Mouse (Mus musculus): Measurements from ENCODE around the gene Kif28.
"Not testable (repeated sequence)": the region's sequence is repeated elsewhere in the genome, so short reads cannot be mapped to it uniquely, and the experiment has no call there.

Gene Kif28

DNA sequence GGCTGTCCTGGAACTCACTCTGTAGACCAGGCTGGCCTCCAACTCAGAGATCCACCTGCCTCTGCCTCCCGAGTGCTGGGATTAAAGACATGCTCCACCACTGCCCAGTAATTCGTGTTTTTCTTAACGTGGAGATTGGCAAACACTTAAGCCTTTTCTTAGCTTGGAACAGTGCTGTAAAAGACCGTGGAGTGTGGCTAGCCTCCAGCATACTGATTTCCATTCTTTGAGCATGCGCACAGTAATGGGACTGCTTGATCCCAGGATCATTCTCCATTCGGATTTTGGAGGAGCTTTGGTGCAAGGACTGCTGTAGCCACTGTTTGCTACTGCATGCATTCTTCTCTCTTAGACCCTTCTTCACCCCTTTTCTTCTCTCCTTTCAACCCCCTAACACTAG lies 55.6 kb downstream of the Kif28 start:
- DNase-seq, result no peak

- DNase-seq, result no peak
These were observed 56.2 kb downstream of the Kif28 start for GRCm38 (mm10) chr1:179688914-179689313.

DNA sequence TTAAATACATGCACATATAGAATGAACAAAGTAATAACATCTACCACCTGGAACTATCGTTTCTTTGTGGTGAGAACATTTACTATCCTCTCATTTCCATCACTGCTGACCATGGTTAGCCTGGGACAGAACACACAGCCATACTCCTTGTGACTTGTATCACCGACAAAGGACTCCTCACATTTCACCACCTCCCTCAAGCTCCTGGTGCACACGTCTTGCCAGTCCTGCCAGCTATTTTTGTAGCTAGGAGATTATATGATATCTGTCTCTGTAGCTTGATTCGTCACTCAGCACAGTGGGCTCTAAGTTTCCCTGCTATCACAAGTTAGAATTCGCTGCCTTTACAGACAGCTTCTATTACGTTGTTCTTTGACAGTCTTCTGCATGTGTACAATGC lies 56.7 kb downstream of the Kif28 start:
- no peak for DNase-seq

DNA sequence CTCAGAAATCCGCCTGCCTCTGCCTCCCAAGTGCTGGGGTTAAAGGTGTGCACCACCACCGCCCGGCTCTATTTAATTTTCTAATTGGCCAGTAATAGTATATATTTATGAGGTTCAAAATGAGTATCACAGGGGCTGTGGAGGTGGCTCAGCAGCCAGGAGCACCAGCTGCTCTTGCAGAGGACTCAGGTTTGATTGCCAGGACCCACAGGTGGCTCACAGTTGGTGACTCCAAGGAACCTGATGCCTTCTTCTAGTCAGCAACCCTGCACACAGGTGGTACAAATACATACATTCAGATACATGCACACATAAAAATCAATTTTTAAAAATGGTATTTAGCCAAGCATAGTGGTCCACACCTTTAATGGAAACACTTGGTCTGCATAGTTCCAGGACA lies 57.1 kb downstream of the Kif28 start:
- DNase-seq, result peak; percentile 58 to 59

DNA sequence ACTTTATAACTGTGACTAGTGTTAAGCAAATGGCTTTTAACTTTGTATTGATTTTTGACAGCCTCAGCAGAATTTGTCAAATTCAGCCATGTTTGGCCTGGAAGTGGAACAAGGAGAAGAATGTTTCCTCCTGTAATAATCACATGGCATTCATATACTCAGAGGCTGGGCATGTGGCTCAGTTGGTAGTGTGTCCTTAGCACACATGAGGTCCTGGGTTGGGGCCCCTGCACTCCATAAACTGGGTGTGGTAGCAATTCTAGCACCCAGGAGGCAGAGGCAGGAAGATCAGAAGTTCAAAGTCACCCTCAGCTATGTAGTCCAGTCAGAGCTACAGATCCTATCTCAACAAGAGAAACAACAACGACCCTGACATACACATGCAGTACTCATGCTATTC lies 57.8 kb downstream of the Kif28 start:
- no peak for DNase-seq

DNA sequence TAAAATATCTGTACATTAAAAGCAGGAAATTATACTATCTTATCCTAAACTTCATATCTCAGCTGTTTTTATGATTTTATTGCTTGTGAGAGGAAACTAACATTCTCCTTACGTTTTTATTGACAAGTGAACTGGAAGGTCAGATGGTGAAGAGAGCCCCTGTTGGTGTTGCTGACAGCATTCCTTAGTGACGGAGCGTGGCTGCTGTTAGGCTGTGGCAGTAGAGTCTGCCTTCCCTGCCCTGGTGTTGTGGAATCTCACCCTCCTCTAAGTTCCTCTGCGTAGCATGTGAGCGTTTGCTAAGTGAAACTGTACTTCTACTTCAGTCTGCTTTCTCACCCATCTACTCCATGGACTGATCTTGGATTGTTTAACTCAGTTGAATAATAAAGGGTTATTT lies 58.3 kb downstream of the Kif28 start:
- no peak for DNase-seq

- DNase-seq, result no peak
These were observed 58.7 kb downstream of the Kif28 start for GRCm38 (mm10) chr1:179686348-179686747.

DNA sequence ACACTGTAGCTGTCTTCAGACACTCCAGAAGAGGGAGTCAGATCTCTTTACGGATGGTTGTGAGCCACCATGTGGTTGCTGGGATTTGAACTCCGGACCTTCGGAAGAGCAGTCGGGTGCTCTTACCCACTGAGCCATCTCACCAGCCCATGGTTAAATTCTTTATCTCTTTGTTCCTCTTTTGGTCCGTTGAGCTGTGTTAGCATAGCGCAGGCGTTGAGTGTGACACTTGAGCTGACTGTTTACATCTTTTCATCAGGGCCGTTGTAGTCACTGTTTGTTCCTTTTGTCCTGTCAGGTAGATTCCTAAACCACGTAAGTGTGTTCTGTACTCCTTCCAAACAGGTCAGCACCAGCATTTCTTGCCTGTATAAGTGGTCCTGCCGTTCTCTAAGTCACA lies 62.3 kb downstream of the Kif28 start:
- DNase-seq, result not testable (repeated sequence)

DNA sequence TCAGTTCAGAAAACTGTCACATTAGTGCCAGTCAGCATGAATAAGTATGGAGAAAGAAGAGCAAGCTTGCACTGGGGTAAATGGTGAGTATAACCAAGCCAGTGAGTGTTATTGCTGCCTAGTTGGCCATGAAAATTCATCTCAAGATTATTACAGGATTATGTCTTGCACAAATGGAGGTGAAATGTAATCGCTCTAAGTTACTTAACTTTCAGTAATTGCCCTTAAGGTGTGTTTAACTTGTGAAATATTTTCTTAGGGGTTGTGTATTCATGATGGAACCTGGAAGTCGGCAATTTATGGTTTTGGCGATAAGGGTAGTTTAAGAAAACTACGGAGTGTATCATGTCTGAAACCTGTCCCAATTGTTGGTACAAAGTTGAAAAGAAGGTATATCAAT lies 65.7 kb downstream of the Kif28 start:
- DNase-seq, result no peak

DNA sequence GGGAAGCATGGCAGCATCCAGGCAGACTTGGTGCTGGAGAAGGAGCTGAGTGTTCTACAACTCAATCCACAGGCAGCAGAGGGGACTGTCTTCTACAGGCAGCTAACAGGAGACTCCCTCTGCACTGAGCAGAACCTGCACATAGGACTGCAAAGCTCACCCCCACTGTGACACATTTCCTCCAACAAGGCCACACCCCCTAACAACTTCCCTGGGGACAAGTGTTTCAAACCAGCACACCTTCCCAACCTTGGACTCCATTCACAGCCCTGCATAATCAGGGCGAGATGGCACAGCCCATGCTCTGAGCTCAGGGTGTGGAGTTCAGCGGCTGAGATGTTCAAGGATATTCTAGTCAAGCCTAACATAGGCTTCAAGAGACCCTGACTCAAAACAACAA lies 68.0 kb downstream of the Kif28 start:
- DNase-seq, result no peak

GRCm38 (mm10) chr1:179674355-179674754 lies 70.7 kb downstream of the Kif28 start:
- no peak for DNase-seq

- peak; percentile 28 to 51 for DNase-seq
These were observed 76.1 kb downstream of the Kif28 start for GRCm38 (mm10) chr1:179668836-179669537.

GRCm38 (mm10) chr1:179668013-179668805 lies 76.9 kb downstream of the Kif28 start, which contains the start of gene Sccpdh:
TSS of gene Sccpdh (plus strand) at chr1:179668210.
- DNase-seq, result peak; percentile 91 to 95

GRCm38 (mm10) chr1:179667450-179667849 lies 77.6 kb downstream of the Kif28 start:
- no peak for DNase-seq

- no peak for DNase-seq
These were observed 78.1 kb downstream of the Kif28 start for GRCm38 (mm10) chr1:179666971-179667370.

- DNase-seq, result no peak
These were observed 80.7 kb downstream of the Kif28 start for GRCm38 (mm10) chr1:179664309-179664930.

DNA sequence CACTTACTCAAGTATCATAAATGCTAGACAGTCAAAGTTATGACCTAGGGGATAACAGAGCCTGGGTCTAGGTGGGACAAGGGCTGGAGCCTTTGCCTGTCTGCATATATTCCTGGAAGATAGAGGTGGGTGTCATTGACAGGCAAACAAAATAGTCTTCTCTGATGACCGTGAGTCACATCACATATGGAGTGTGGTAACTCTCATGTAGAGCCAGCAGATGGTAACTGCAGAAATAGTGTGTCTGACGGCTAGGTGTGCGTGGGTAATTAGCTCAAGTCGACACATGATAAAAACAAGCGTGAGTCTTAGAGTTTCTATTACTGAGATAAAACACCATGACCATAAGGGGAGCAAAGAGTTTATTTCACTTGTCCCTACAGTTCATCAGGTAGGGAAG lies 82.0 kb downstream of the Kif28 start:
- DNase-seq, result no peak

- DNase-seq, result peak in 1 of 2 experiments; percentile 16
These were observed 93.8 kb downstream of the Kif28 start for GRCm38 (mm10) chr1:179651224-179651623.

DNA sequence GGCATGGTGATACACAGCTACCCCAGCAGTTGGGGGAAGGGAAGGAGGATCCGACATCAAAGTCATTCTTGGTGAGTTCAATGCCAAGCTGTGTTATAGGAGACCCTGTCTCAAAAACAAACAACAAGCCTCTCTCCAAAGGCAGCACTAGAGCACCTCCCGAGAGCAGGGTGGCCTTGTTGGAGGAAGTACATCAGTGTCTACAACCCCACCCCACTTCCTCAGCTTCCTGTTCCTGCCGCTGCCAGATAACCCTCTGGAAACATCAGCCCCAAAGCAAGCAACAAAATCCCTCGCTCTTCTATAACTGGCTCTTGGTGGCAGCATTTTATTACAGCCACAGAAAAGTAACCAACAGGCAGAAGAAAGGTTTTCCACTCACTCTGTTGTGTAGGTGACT lies 94.8 kb downstream of the Kif28 start:
- DNase-seq, result no peak

- DNase-seq, result no peak
These were observed 95.7 kb downstream of the Kif28 start for GRCm38 (mm10) chr1:179649324-179649723.

GRCm38 (mm10) chr1:179648678-179649077 lies 96.4 kb downstream of the Kif28 start:
- DNase-seq, result not testable (repeated sequence)

GRCm38 (mm10) chr1:179645980-179646268 lies 99.1 kb downstream of the Kif28 start:
- no peak for DNase-seq

Data from cerebellum, postnatal 10 days (tissue).